14 mouse cellular contexts compared by ENCODE assay signal in genomic region chr6:99008565-99008964, GRCm38 (mm10).
DNase-seq lines count a peak whose midpoint lies in the region; ATAC-seq and TF ChIP-seq lines count a peak whose summit lies in the region.
"Had no signal": no experiment of that assay in that cellular context is flagged by ENCODE, and none has a peak within 500 bp of the region (broad histone marks: within the 10 kb centered on the region; RNA-seq: fewer than 3 reads in every experiment).

No protein-coding gene starts in this region.

- TF ChIP-seq CTCF in cerebellum, adult 2 months (IDR thresholded peaks at IDR 0.05; ENCODE audit: borderline replicate concordance, insufficient read depth, low read depth, low read length), result peak; percentile 18; the same call in 1 of the 2 replicates
- TF ChIP-seq CTCF in left cerebral cortex, adult 2 months (IDR thresholded peaks at IDR 0.05), result peak; percentile 48
- peak; percentile 31; the same call in 1 of the 2 replicates for TF ChIP-seq CTCF in bone marrow, adult 2 months (IDR thresholded peaks at IDR 0.05; ENCODE audit: control insufficient read depth, insufficient read depth, low read length)

- no peak for ATAC-seq in forebrain, embryonic 16.5 days
- ATAC-seq: midbrain, embryonic 16.5 days had no signal

- no peak overlapping the region for H3K4me3 ChIP-seq in cerebellum, adult 2 months (replicated peaks; ENCODE audit: insufficient read depth, low read depth, low read length)
- no peak overlapping the region for H3K4me3 ChIP-seq in left cerebral cortex, adult 2 months
- H3K4me3 ChIP-seq in bone marrow, adult 2 months (replicated peaks; ENCODE audit: control insufficient read depth, low read depth, low read length), result no peak overlapping the region
- H3K4me3 ChIP-seq in forebrain, embryonic 16.5 days (replicated peaks; ENCODE audit: low read length), result no peak overlapping the region
- H3K4me3 ChIP-seq: embryonic facial prominence, embryonic 12.5 days; neural tube, embryonic 15.5 days had no signal

- intact Hi-C loops in left cerebral cortex, adult 2 months (cut with DNase I), result no loop called here
- intact Hi-C loops in left cerebral cortex, postnatal 36 days (cut with DNase I), result no loop called here

- no peak for TF ChIP-seq POLR2A in cerebellum, adult 2 months (IDR thresholded peaks at IDR 0.05; ENCODE audit: borderline replicate concordance, insufficient read depth, low read length)
- TF ChIP-seq POLR2A in bone marrow, adult 2 months (IDR thresholded peaks at IDR 0.05; ENCODE audit: borderline replicate concordance, control insufficient read depth, low read depth, low read length), result no peak

- peaks cover 3% of the 10 kb centered on the region; the same call in 1 of the 2 replicates for H3K9me3 ChIP-seq in forebrain, embryonic 16.5 days (ENCODE audit: control insufficient read depth, low read length)
- H3K9me3 ChIP-seq: neural tube, embryonic 15.5 days had no signal

- no peak overlapping the region for H3K9ac ChIP-seq in forebrain, embryonic 16.5 days (replicated peaks; ENCODE audit: low read depth, low read length)
- H3K9ac ChIP-seq: embryonic facial prominence, embryonic 12.5 days; neural tube, embryonic 15.5 days had no signal

- H3K4me1 ChIP-seq in cerebellum, adult 2 months (ENCODE audit: control insufficient read depth, insufficient read depth, low read length), result no peaks in the 10 kb centered on the region
- H3K4me1 ChIP-seq in bone marrow, adult 2 months (ENCODE audit: control insufficient read depth, insufficient read depth, low read length), result peaks cover 2% of the 10 kb centered on the region; the same call in 1 of the 2 replicates
- peaks cover 25% of the 10 kb centered on the region for H3K4me1 ChIP-seq in forebrain, embryonic 16.5 days (replicated peaks; ENCODE audit: control insufficient read depth, insufficient read depth, low read length)

- H3K27me3 ChIP-seq in cerebellum, adult 2 months (ENCODE audit: control insufficient read depth, insufficient read depth, low read length), result no peaks in the 10 kb centered on the region
- H3K27me3 ChIP-seq in forebrain, embryonic 16.5 days (replicated peaks; ENCODE audit: control insufficient read depth, insufficient read depth, low read length), result peaks cover 4% of the 10 kb centered on the region; the same call in 1 of the 2 replicates
- H3K27me3 ChIP-seq: embryonic facial prominence, embryonic 12.5 days had no signal

- H3K27ac ChIP-seq in cerebellum, adult 2 months (ENCODE audit: insufficient read depth, low read length), result no peak overlapping the region
- H3K27ac ChIP-seq in left cerebral cortex, adult 2 months, result no peak overlapping the region
- peak overlapping the region; percentile 6; the same call in 1 of the 2 replicates for H3K27ac ChIP-seq in bone marrow, adult 2 months (ENCODE audit: control insufficient read depth, insufficient read depth, low read depth, low read length, poor library complexity)
- no peak overlapping the region for H3K27ac ChIP-seq in forebrain, embryonic 16.5 days (ENCODE audit: low read length)
- H3K27ac ChIP-seq: embryonic facial prominence, embryonic 12.5 days; neural tube, embryonic 15.5 days had no signal

- no peak overlapping the region for H3K4me2 ChIP-seq in forebrain, embryonic 16.5 days (ENCODE audit: low read length)
- H3K4me2 ChIP-seq: embryonic facial prominence, embryonic 12.5 days; neural tube, embryonic 15.5 days had no signal

- WGBS in cerebellum, adult 2 months, result 100% methylated on average over 1 of the region's 1 CpGs
- WGBS in bone marrow, adult 2 months, result 92% methylated on average over 1 of the region's 1 CpGs
- 92% methylated on average over 1 of the region's 1 CpGs for WGBS in forebrain, embryonic 16.5 days

- no peaks in the 10 kb centered on the region for H3K36me3 ChIP-seq in forebrain, embryonic 16.5 days (ENCODE audit: control insufficient read depth, insufficient read depth)
- H3K36me3 ChIP-seq: neural tube, embryonic 15.5 days had no signal

- DNase-seq in cerebellum, adult 2 months, result no peak
- no peak for DNase-seq in cerebellum, adult 11 months
- no peak for DNase-seq in left cerebral cortex, adult 2 months (ENCODE audit: extremely low spot score in 1 of 2, low spot score in 2 of 2)
- DNase-seq in left cerebral cortex, postnatal 36 days (ENCODE audit: low spot score in 2 of 2), result no peak
- DNase-seq in B cell, adult 2 months, result peak; percentile 57 to 68
- no peak for DNase-seq in adrenal gland, adult 18-20 months (ENCODE audit: low spot score in 2 of 2)
- DNase-seq: heart, postnatal 36 days; kidney, adult 8-10 months; lung, postnatal 36 days had no signal

Comparison
In these comparisons a context has a peak if more than half of its experiments do, and no peak if none do; other contexts are left out.
1. DNase-seq: peak in B cell, adult 2 months (2 of 2); none in cerebellum, adult 2 months (0 of 2), cerebellum, adult 11 months (single experiment), left cerebral cortex, adult 2 months (0 of 2), left cerebral cortex, postnatal 36 days (0 of 2) and adrenal gland, adult 18-20 months (0 of 2).
2. Peak in every context shown above with its lines, with median percentiles within 50 percentile points of each other: CTCF ChIP-seq.